Mouse (Mus musculus) heart, postnatal 14 days (tissue): ENCODE data around the gene Tub. TPM values are rescaled to one million over a fixed set of nuclear protein-coding genes. Genes with fewer than 3 reads are reported as not detected.

Source experiments
- DNase-seq, 2 experiments: peaks; one replicate each; pipeline ENCODE4 v3.0.0; 2021 to 2022
- intact Hi-C: fragments of 180-260 bp; cut with DNase I; formaldehyde crosslinking; loops from one replicate; pipeline ENCODE4 v1.15.1; 2025
- total RNA-seq, 2 experiments: library from RNA; stranded (reverse); gene quantifications; 2 replicates each; pipeline ENCODE4 v1.2.3; 2021

The Tub gene
- total RNA-seq, 2 experiments from 2014 or later: 0.46 to 0.48 TPM

DNA sequence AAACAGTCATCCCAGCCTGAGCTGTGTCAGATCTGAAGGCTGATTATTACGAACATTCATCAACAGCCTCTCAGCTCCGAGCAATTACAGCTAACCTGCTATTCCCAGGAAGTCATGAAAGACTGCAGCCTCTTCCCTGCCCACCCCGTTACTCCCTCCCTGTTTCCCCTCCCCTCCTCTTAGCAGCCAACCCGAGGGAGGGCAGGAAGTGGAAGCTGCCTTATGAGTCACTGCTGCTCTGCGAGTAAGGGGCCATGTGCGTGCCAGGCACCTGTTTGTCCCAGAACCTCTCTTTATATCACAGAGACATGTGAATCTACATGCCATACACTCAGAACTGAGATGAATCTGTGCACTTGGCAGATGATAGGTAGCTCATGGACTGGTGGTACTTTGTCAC is 18.1 kb downstream of the Tub start:
- intact Hi-C loops: no loop called here
- no peak for DNase-seq

DNA sequence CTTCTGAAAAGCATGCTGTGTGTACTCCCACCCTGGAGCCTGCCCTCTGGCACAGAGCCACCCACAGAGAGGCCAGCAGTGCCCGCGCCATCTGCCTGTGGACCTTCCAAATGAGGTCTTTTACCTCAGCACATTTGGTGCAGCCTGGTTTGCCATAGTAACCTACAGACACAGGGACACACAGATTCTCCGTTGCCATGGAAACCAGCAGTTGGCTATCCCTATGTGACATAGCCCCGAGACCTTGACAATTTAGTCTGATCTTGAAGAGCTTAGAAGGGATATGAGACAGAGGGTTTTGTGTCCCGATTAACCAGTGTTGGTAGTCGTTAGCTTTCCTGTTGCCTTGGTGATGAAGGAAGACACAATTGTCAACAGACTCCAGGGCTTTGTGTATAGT is 22.1 kb downstream of the Tub start:
- DNase-seq: no peak

DNA sequence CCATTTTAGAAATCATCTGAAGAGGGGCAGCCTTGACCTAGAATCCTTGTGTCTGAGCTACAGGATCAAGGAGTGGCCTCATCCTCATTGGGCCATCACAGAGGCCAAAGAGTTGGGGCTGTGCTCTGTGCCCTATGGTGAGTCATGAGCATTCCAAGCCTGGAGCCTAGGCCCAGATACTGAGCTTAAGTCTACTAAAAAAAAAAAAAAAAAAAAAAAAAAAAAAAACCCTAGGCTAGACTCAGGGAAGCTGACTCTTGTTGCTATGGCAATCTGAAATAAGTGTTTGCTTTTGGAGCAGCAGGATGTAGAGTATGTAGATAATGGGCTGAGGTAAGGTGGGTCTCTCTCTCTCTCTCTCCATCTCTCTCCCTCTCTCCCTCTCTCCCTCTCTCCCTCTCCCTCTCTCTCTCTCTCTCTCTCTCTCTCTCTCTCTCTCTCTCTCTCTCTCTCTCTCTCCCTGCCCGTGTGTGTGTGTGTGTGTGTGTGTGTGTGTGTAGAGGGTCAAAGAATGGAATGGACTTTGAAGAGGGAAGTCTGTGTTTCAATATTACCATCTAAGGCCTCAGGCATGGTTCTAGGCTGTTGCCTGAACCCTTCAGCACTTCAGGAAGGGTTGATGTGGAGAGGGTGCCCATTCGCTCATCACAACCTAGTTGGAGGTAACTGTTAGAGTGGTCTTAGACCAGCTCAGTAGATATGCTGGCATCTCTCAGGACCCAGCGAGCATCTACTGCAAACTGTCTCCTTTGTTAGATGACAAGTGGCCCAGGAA is 36.0 kb downstream of the Tub start:
- intact Hi-C loops: no loop called here
- no peak for DNase-seq

More for the DNA sequence above, 22.1 kb downstream of the Tub start:
- intact Hi-C loops: no loop called here

DNA sequence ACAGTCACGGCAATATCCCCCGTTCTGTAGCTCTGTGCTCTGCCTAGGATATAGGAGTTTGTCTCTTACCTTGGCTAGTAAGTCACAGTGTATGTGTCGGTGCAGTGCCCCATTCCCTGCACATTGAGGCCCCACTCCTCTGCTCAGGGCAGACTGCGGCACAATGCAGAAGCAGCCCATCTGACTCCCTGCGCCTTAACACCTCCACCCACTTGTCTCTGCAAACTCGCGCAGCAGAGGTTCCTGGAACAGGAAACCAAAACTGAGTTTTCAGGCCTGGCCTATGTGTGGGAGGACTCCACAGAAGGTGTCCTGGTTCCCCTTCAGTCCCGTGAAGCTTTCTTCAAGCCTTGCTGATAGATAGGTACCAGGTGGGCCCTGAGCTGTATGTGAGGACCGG is 41.1 kb downstream of the Tub start:
- intact Hi-C loops: no loop called here

DNA sequence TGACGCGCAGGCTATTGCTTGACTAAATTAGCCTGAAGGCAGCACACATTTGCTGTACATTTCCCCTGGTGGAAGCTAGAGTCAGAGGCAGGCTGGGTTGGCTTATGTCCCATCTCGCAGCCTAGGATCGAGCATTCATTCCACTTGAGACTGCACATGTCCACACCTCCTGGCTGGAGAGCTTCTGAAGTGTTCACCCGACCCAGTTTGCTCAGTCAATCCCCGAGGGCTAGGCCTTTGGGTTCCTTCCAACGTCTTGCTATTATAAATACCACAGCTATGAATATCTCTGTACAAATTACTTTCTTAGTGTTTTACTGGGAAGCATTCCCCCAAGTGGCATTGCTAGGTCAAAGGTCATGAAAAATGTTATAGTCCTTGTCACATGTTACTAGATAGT is 43.1 kb downstream of the Tub start:
- intact Hi-C loops: no loop called here

More for the DNA sequence above, 41.1 kb downstream of the Tub start:
- no peak for DNase-seq

DNA sequence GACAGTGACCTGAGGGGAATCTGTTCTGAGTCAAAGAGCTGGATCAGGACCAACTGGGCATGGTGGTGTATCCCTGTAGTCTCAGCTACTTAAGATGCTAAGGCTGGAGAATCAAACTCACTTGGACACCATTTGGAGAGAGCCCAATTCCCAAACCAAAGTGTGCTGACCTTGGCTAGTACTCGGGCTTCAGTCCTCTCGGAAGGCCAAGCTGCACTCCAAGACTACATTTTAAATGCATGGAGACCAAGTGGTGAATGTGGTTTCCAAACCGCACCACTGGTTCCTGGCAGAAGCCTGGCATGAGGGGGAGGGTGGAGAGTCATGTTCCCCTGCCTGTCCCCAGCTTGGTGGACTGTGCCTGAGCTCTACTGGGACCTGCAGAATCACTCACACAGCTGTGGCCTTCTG is 43.7 kb downstream of the Tub start:
- DNase-seq: peak; percentile 10 to 34
- intact Hi-C loops: no loop called here

More for the DNA sequence above, 43.1 kb downstream of the Tub start:
- DNase-seq: peak; percentile 62 to 74

DNA sequence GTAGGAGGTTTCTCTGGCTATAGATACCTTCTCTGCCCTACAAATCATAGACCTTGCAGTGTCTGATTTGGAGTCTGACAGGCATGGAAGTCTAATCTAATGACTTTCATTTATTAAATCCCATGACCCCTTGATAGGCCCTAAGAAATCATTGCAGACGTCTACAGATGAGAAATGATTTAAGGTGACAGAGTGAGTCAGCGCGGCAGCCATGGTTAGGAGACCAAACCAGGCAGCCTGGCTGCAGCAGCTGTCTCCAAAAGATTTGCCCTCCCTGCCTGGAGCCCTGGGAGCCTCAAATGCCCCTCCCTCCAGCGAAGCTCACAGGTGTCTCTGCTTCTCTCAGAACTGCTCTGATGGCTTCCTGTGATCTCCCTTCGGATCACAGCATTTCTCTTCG is 46.0 kb downstream of the Tub start:
- intact Hi-C loops: no loop called here
- no peak for DNase-seq

DNA sequence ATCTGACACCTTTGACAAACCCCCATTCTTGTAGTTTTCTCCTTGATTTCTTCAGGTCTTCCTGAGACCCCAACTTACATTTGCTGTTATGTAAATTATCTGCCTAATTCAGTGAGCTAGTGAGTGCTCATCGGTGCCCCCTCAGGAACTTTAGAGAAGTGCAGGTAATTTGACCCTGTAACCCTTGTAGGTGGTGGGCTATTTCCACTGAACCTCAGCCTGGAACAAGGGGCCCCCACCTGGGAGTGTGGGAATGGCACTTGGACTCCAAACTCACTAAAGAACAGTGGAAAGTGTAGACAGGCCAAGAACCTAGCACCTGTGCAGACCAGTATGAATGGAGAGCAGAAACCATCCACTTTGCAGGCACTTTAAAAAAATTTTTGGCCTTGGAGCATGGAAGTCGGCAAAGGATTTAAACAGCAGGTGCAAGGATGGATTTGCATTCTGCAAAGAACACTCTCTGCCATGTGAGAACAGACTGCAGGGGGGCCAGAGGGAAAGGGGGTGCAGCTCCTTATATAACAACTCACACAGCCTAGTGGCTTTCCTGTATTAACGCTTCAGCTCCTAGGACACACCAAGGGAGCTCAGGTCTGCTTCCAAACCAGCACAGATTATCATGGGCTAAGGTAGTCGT is 50.3 kb downstream of the Tub start:
- intact Hi-C loops: no loop called here
- DNase-seq: no peak

DNA sequence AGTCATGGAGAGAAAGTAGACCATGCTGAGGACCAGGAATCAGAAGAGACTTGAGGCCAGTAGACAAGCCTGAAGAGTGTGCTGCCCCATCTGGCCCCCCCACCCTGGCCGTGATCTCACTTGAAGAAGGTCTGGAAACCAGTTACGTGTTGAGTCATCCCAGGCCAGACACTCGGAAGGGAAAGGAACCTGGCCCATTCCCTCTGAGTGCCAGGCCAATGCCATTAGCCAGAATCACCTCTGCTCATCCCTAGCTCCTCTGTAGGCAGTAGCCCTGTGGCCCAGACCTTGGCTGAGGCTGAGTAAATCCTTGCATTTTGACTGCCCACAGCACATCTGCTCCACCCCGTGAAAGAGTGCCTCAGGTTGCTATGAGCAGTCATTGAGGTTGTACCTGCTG is 51.8 kb downstream of the Tub start:
- intact Hi-C loops: no loop called here
- DNase-seq: no peak

DNA sequence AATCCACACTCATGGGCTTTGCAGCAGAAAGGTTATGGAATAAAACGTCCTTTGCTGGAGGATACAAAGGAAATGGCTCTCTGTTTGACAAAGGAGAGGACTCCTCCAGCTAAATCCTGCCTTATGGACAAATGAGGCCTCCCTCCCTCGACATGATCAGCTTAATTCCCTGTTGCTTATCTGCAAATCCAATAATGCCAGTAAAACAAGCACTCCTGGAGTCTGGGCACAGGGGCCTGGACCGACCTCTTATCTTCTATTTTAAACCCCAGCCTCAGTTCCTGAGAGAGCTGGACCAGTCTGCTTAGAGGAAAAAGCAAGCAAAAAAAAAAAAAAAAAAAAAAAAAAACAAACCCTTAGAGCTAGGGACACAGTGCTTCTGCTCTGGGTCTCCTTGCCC is 53.5 kb downstream of the Tub start:
- intact Hi-C loops: no loop called here
- no peak for DNase-seq

DNA sequence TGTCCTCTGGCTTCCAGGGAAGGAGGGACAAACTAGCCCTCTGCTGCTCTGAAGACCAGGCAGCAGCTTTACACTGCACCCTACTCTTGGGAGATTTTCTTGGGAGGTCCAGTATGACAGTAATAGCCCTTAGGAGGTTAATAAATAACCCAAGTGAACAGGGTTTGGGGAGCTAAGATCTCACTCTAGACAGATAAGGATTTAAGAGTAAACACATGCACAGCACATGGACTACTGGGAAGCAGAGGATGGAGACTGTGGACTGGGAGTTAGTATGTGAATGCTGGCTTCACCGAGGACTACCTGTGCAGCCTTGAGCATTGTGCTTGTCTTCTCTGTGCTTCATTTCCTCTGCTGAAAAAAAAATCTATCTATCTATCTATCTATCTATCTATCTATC is 59.1 kb downstream of the Tub start:
- intact Hi-C loops: no loop called here

DNA sequence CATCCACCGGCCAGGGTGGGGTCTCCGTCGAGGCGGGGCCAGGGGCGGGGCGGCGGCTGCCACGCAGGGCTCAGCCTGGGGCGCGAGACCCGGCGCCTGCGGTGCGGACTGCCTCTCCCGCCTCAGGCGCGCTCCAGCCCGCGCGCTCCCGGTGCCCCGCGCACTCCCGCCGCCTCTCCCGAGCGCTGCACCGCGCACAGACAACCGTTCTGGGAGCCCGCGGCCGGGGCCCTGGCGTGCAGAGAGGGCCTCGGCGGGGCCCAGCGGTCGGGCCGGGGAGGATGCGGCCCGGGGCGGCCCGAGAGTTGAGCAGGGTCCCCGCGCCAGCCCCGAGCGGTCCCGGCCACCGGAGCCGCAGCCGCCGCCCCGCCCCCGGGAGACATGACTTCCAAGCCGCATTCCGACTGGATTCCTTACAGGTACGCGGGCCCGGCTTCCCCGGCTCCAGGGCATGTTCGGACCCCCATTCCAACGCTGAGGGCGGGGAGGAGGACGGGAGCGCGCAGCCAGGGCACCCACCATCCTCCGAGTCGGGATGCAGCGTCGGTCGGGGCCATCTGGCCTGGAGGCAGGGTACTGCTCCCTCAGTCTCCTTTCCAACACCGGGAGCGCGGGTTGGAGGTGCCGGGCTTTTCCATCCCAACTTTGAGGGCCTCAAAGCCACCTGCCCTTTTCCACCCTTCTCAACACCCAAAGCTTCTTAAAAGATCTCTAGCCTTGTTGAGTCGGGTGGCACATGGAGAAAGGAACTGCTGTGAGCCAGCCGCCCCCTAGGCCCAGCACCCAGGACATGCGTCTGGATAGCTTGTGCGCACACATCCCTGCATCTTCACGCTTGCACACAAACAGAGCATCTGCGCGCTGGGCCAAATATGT is 60.8 kb downstream of the Tub start:
- DNase-seq: no peak
- intact Hi-C loops: no loop called here

More for the DNA sequence above, 59.1 kb downstream of the Tub start:
- no peak for DNase-seq

DNA sequence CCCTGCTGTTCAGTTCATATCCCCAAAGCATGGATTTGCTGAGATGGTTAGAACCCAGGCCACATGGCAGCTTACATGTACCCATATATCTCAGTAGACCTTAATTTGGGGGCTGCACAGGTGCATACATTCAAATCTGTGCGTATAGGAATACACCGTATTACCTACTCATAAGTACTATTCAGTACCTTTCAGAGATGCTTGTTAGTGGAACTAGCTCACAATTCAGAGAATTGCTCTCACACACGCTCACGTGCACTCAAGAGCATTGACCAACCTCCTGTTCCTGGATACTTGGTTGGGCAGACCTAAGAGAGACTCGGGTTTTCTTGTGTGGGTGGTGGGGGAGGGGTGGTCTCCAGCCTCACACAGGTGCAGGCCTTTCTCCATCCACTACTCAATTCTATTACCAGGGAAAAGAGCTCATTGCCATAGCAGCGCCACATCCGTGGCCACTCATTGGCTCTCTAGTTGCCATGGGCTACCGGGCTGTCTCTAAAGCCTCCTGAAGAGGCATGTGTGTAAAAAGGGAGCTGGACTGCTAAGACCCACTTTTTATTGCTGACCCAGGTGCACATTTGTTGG is 61.5 kb downstream of the Tub start:
- intact Hi-C loops: no loop called here
- DNase-seq: no peak

DNA sequence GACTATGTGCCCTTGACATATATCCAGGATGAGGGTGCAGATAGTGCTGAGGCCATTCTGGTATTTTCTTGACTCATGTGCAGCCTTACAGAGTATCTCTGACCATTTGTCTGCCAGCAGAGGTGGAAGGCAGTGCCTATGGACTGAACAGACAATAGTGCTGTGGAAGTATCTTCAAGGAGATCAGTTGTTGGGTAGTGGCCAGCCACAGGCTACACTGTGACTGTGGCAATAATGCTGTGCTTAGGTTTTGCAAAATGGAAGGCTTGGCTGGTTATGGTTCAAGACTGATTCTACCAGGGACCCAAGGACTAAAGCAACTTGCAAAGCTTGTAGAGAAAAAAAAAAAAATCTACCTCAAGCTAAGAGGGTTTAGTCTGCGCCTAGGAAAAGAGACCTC is 62.4 kb downstream of the Tub start:
- DNase-seq: no peak
- intact Hi-C loops: no loop called here

DNA sequence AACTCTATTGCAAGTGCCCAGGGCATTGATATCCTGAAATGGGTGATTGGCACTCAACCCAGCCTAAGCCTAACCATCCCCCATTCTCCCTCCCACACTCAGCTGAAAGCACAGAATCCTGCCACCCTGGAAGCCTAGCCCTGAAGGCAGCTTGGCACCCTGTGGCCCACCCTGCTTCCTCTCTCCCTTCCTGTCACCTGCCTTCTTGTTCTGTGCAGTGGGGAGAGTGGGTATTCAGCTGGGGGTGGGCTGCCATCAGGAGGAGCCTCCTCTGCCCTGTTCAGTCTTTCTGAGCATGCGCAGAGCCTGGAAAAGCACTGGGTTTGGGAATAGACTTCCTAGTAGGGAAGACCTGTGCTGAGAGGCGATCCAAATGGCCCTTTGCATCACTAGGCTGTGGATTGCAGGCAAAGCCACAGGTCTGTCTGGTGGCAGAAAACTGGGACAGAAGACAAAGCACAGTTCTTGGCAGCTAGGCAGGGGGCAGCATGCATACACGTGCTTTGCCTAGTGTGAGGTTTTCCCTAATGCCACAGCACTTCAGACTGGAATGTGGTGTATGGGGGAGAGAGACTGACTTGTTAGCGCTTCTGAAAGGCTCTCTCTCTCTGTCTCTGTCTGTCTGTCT is 63.0 kb downstream of the Tub start:
- DNase-seq: no peak
- intact Hi-C loops: no loop called here

DNA sequence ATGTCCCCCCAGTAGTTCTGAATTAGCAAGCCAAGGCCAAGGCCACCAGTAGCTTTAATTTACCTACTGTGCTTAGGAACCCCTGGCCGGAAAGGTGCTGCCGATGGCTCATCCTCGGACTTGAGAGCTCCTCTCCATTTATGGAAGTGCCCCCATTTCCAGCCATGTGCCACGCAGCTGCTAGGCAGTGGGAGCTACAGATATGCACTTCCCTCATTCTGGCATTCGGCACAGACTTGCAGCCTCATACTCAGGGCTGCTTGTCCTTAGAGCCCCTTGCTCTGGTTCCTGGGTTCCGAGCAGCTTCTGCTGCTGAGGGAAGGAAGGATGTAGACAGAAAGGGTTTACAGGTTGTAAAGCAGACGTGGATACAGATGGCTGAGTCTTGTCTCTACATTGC is 64.7 kb downstream of the Tub start:
- intact Hi-C loops: no loop called here
- no peak for DNase-seq

DNA sequence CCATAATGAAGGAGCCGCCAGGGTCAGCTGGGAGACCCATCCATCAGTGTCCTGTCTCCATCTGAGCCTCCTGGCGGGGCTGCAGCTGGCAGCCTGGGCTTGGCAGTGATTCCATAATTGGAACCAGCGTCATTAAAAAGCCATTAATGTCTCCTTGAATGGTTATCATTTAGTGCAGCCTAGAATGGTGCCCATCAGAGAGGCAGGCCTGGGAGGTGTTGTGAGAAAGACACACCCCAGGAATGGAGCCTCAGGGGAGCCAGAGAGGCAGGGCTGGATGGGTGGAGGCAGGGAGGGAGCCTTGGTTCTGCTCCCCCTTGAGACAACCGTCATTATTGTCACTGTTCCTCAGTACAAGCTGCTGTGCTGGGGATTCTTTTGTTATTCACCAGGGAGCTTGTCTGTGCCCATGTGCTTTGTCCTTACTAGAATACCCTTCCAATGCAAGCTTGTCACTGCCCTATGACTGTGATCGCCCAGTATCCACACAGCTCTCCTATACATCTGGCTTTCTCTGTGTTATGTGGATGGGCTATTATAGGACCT is 66.3 kb downstream of the Tub start:
- no peak for DNase-seq
- intact Hi-C loops: no loop called here

DNA sequence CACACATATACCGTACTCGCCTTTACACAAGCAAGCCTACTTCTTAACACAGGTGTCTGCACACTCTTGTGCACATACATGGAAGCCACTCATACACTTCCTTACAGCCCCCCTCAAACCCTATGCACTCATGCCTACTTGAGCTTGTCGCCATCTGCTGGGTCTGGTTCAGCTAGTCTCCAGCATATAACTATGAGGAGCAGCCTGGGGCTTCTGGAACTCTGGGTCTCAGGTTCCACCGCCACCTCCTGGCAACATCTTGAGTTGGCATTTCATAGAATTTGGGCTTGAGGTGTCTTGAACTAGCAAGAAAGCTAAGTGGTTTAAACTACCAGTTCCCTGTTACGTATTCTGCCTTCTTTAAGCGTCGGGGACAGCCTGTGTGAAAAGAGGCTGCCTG is 69.1 kb downstream of the Tub start:
- intact Hi-C loops: no loop called here
- DNase-seq: no peak

DNA sequence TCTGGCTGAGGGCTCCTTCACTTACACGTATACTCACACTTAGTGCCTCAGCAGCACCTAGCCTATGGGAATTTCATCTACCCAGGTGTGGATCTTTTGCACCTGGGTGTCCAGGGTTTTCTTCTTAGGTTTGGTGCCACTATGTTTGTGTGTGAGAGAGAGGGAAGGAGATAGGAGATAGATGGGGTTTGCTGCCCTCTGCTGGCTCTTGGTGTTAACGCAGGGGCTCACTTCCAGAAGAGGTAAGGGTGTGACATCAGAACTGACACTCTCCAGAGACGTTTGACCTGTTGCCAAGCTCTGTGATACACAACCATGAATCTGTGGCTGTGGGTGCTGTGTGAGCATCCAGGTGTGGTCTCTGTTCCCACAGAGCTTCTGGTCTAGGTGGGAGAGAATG is 71.3 kb downstream of the Tub start:
- intact Hi-C loops: loop anchor here (1.0 kb wide), 1 partner anchor 54 kb away; no protein-coding TSS in a partner anchor
- peak; percentile 52 to 71 for DNase-seq

DNA sequence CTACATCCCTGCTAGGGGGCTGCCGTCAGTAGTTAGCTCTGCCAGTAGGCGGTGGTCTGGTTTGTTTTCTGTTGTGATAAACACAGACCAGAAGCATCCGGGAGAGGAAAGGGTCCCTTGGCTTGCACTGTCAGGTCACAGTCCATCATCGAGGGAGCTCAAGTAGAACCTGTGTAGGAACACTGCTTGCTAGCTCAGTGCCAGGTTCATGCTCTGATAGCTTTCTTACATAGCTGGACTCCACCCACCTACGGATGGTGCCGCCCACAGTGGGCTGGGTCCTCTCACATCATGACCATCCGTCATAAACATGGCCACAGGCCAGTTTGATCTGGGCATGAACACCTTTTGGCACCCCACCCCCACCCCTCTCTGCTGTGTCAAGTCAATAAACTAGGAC is 75.6 kb downstream of the Tub start:
- DNase-seq: no peak
- intact Hi-C loops: loop anchor here (5.0 kb wide), 1 partner anchor 73 kb away; the partner anchor contains the start of gene Tub
